Mouse (Mus musculus): ENCODE results near the gene Bbip1. TPM values are rescaled to one million over a fixed set of nuclear protein-coding genes. Genes with fewer than 3 reads are reported as not detected.
"Not testable (repeated sequence)": the region's sequence is repeated elsewhere in the genome, so short reads cannot be mapped to it uniquely, and the experiment has no call there.

Gene Bbip1
- polyA plus RNA-seq, 1 experiment from 2014 or later: 134 TPM

DNA sequence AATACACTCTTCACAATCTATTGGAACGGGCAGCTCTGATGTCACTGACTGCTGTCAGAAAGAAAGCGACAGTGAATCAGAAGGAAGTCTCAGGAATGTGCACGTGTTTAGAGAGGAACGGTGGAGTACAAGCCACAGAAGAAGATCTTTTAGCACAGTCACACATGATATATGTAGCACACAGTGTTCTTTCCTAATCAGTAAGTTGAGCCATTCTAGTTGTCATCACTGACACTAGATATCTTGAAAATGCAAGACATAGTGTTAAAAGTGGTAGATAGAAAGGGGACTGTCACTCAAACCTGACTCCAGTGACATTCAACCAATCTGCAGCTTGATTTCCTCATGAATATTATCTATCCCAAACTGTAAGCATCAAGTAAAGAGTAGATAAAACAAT lies 5.0 kb downstream of the Bbip1 start:
- no peak for ATAC-seq (ENCODE audit: low FRiP score, low TSS enrichment)
- Histone ChIP-seq H3K36me3 (ENCODE audit: control insufficient read depth, insufficient read depth, low read length) (peaks cover 13% of the 10 kb centered on the region; the same call in 1 of the 2 replicates), H3K9ac (replicated peaks; ENCODE audit: low read length) (no peak overlapping the region), H3K27ac (replicated peaks; ENCODE audit: low read depth, low read length) (no peak overlapping the region), H3K27me3 (ENCODE audit: control insufficient read depth, insufficient read depth, low read length) (no peaks in the 10 kb centered on the region), H3K4me3 (replicated peaks; ENCODE audit: low read depth, low read length) (no peak overlapping the region), H3K4me2 (ENCODE audit: low read length) (no peak overlapping the region), H3K4me1 (ENCODE audit: control insufficient read depth, insufficient read depth, low read length) (peaks cover 4% of the 10 kb centered on the region), H3K9me3 (ENCODE audit: control insufficient read depth, low read length) (no peaks in the 10 kb centered on the region)
- no peak for DNase-seq
- 91% methylated on average over 4 of the region's 4 CpGs for WGBS

DNA sequence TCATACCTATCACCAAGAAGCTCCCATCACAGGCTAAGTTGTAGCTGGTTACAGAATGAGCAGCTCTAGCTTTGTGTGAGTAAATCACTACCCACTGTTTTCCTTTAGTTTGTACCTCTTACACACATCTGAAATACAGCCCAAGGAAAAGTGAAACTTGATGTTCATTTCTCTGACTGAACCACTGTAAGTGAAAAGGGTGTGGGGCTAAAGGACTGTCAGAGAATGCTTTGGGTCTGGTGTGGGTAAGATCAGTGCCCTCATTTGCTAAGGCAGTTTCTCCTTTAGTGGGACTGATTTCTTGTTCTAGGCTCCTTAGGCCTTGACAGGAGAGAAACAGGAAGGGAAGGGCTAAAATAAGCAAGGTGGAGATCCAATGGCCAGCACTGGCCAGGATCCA lies 10.4 kb downstream of the Bbip1 start:
- Histone ChIP-seq H3K27ac (replicated peaks; ENCODE audit: low read depth, low read length) (no peak overlapping the region), H3K36me3 (ENCODE audit: control insufficient read depth, insufficient read depth, low read length) (peaks cover 50% of the 10 kb centered on the region), H3K9me3 (ENCODE audit: control insufficient read depth, low read length) (no peaks in the 10 kb centered on the region), H3K4me1 (ENCODE audit: control insufficient read depth, insufficient read depth, low read length) (no peaks in the 10 kb centered on the region), H3K27me3 (ENCODE audit: control insufficient read depth, insufficient read depth, low read length) (no peaks in the 10 kb centered on the region), H3K4me3 (replicated peaks; ENCODE audit: low read depth, low read length) (no peak overlapping the region), H3K9ac (replicated peaks; ENCODE audit: low read length) (no peak overlapping the region), H3K4me2 (ENCODE audit: low read length) (no peak overlapping the region)
- ATAC-seq (ENCODE audit: low FRiP score, low TSS enrichment) (no peak), DNase-seq (no peak)

DNA sequence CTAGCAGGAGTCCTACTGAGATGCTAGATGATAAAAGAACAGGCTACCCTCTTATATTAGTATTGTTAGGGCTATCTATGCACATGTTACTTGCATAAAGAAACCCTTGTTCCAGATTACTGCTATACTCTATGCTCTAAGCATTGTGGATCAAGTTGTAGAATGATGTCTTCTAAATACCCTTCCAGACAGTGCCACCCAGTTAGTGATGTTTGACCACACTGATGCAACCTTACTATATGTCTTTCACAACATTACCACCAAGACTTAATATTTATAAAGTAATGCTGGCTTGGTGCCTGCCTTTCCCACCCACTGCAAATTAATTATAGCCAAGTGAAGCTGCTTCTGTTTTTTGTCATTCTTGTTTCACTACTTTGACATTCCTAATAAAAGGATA lies 11.4 kb downstream of the Bbip1 start:
- no peak overlapping the region for H3K9ac ChIP-seq (replicated peaks; ENCODE audit: low read length)
- no peak for ATAC-seq (ENCODE audit: low FRiP score, low TSS enrichment)

DNA sequence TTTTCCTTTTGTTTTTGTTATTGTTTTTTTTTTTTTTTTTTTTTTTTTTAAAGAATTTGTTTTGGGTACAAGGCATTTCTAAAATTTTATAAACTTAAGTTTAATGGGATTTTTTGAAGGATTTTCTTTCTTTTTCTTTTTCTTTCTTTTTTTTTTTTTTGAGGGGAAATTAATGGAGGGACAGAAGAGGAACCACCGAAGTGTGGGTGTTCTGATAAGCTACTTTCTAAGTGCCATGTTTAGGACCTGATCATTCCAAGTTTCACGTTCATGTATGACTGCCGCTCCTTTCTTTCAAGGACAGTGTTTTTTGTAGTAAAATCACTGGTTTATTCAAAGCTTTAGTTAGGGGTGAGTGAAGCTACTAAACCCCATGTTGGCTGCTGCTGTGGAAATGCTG lies 15.2 kb downstream of the Bbip1 start:
- Histone ChIP-seq H3K36me3 (ENCODE audit: control insufficient read depth, insufficient read depth, low read length) (peaks cover 64% of the 10 kb centered on the region), H3K4me2 (ENCODE audit: low read length) (no peak overlapping the region), H3K27ac (replicated peaks; ENCODE audit: low read depth, low read length) (no peak overlapping the region), H3K4me1 (ENCODE audit: control insufficient read depth, insufficient read depth, low read length) (no peaks in the 10 kb centered on the region), H3K4me3 (replicated peaks; ENCODE audit: low read depth, low read length) (no peak overlapping the region), H3K27me3 (ENCODE audit: control insufficient read depth, insufficient read depth, low read length) (no peaks in the 10 kb centered on the region), H3K9ac (replicated peaks; ENCODE audit: low read length) (no peak overlapping the region), H3K9me3 (ENCODE audit: control insufficient read depth, low read length) (no peaks in the 10 kb centered on the region)
- no peak for ATAC-seq (ENCODE audit: low FRiP score, low TSS enrichment)
- 97% methylated on average over 3 of the region's 3 CpGs for WGBS
- no peak for DNase-seq

More for the DNA sequence above, 11.4 kb downstream of the Bbip1 start:
- Histone ChIP-seq H3K4me2 (ENCODE audit: low read length) (no peak overlapping the region), H3K9me3 (ENCODE audit: control insufficient read depth, low read length) (no peaks in the 10 kb centered on the region), H3K36me3 (ENCODE audit: control insufficient read depth, insufficient read depth, low read length) (peaks cover 53% of the 10 kb centered on the region), H3K27ac (replicated peaks; ENCODE audit: low read depth, low read length) (no peak overlapping the region), H3K4me3 (replicated peaks; ENCODE audit: low read depth, low read length) (no peak overlapping the region), H3K4me1 (ENCODE audit: control insufficient read depth, insufficient read depth, low read length) (no peaks in the 10 kb centered on the region), H3K27me3 (ENCODE audit: control insufficient read depth, insufficient read depth, low read length) (no peaks in the 10 kb centered on the region)
- no peak for DNase-seq

DNA sequence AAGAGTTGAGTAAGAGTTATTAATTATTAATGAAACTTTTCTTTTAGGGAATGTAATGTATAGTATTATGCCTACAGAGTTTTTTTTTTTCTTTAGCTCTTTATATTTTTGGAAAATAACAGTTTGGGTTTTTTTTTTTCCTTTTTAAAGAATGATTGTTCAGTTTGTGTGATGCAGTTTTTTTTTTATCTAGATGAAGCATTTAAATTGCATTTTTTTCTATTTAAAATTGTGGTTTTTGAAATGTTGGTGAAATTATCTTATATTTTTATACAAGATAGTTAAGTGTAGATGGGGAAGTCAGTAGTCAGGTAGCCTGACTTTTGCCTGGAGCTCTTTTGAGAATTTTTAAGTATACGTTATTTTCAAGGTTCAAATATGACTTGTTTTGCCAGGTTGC lies 17.7 kb downstream of the Bbip1 start:
- Histone ChIP-seq H3K27ac (replicated peaks; ENCODE audit: low read depth, low read length) (no peak overlapping the region), H3K36me3 (ENCODE audit: control insufficient read depth, insufficient read depth, low read length) (peaks cover 64% of the 10 kb centered on the region), H3K27me3 (ENCODE audit: control insufficient read depth, insufficient read depth, low read length) (no peaks in the 10 kb centered on the region), H3K9me3 (ENCODE audit: control insufficient read depth, low read length) (no peaks in the 10 kb centered on the region), H3K4me1 (ENCODE audit: control insufficient read depth, insufficient read depth, low read length) (no peaks in the 10 kb centered on the region), H3K4me3 (replicated peaks; ENCODE audit: low read depth, low read length) (no peak overlapping the region), H3K9ac (replicated peaks; ENCODE audit: low read length) (no peak overlapping the region), H3K4me2 (ENCODE audit: low read length) (no peak overlapping the region)
- ATAC-seq (ENCODE audit: low FRiP score, low TSS enrichment) (no peak), DNase-seq (no peak)
- 94% methylated on average over 1 of the region's 1 CpGs for WGBS

DNA sequence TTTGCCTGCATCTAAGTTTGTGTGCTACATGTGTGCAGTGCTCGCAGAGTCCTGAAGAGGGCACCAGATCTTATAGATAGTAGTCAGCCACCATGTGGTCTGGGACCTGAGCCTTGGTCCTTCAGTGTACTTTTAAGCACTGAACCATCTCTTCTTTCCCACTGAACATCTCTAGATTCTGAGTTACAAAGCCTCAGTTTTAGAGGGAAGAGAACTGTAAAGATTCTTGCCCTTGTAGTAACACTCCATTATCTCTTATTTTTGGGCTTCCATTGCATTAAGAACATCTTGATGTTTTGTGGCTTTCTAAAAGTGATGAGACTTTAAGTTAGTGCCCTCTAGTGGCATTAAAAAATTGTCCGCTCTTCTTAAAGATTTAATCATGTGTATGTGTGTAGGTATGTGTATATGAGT lies 19.1 kb downstream of the Bbip1 start:
- Histone ChIP-seq H3K36me3 (ENCODE audit: control insufficient read depth, insufficient read depth, low read length) (peaks cover 64% of the 10 kb centered on the region), H3K27me3 (ENCODE audit: control insufficient read depth, insufficient read depth, low read length) (no peaks in the 10 kb centered on the region), H3K27ac (replicated peaks; ENCODE audit: low read depth, low read length) (no peak overlapping the region), H3K4me1 (ENCODE audit: control insufficient read depth, insufficient read depth, low read length) (no peaks in the 10 kb centered on the region), H3K4me3 (replicated peaks; ENCODE audit: low read depth, low read length) (no peak overlapping the region), H3K9me3 (ENCODE audit: control insufficient read depth, low read length) (no peaks in the 10 kb centered on the region), H3K4me2 (ENCODE audit: low read length) (no peak overlapping the region), H3K9ac (replicated peaks; ENCODE audit: low read length) (no peak overlapping the region)
- WGBS: 88% methylated on average over 2 of the region's 2 CpGs
- ATAC-seq (ENCODE audit: low FRiP score, low TSS enrichment) (no peak), DNase-seq (peak; percentile 84)

DNA sequence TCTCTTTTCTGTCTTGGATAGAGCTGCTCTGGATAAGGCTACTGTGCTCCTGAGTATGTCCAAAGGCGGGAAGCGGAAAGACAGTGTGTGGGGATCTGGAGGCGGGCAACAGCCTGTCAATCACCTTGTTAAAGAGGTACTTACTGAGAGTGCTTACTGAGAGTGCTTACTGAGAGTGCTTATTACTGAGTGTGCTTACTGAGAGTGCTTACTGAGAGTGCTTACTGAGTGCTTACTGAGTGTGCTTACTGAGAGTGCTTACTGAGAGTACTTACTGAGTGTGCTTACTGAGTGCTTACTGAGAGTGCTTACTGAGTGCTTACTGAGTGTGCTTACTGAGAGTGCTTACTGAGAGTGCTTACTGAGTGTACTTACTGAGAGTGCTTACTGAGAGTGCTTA lies 22.4 kb downstream of the Bbip1 start:
- H3K36me3 ChIP-seq (ENCODE audit: control insufficient read depth, insufficient read depth, low read length): peaks cover 67% of the 10 kb centered on the region
- not testable (repeated sequence) for H3K4me3 ChIP-seq (replicated peaks; ENCODE audit: low read depth, low read length); H3K4me2 ChIP-seq (ENCODE audit: low read length); ATAC-seq (ENCODE audit: low FRiP score, low TSS enrichment); H3K27ac ChIP-seq (replicated peaks; ENCODE audit: low read depth, low read length); H3K27me3 ChIP-seq (ENCODE audit: control insufficient read depth, insufficient read depth, low read length); H3K4me1 ChIP-seq (ENCODE audit: control insufficient read depth, insufficient read depth, low read length); H3K9me3 ChIP-seq (ENCODE audit: control insufficient read depth, low read length); H3K9ac ChIP-seq (replicated peaks; ENCODE audit: low read length); DNase-seq
- 88% methylated on average over 3 of the region's 3 CpGs for WGBS

DNA sequence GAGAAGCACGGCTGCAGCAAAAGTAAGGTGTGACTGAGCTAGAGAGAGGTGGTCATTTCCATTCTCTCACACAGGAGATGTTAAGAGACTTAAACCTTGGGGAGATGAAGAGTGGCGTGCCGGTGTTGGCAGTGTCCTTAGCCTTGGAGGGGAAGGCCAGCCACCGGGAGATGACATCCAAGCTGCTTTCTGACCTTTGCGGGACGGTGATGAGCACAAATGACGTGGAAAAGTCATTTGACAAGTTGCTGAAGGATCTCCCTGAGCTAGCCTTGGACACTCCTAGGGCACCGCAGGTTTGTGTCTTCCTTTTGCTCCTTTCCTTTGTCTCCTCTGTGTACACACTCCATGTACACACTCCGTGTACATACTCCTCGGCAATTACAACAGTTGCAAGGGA lies 24.9 kb downstream of the Bbip1 start:
- Histone ChIP-seq H3K4me1 (ENCODE audit: control insufficient read depth, insufficient read depth, low read length) (no peaks in the 10 kb centered on the region), H3K4me3 (replicated peaks; ENCODE audit: low read depth, low read length) (no peak overlapping the region), H3K27ac (replicated peaks; ENCODE audit: low read depth, low read length) (no peak overlapping the region), H3K27me3 (ENCODE audit: control insufficient read depth, insufficient read depth, low read length) (no peaks in the 10 kb centered on the region), H3K4me2 (ENCODE audit: low read length) (no peak overlapping the region), H3K36me3 (ENCODE audit: control insufficient read depth, insufficient read depth, low read length) (peaks cover 81% of the 10 kb centered on the region), H3K9me3 (ENCODE audit: control insufficient read depth, low read length) (no peaks in the 10 kb centered on the region), H3K9ac (replicated peaks; ENCODE audit: low read length) (no peak overlapping the region)
- 93% methylated on average over 10 of the region's 10 CpGs for WGBS
- ATAC-seq (ENCODE audit: low FRiP score, low TSS enrichment) (no peak), DNase-seq (no peak)

DNA sequence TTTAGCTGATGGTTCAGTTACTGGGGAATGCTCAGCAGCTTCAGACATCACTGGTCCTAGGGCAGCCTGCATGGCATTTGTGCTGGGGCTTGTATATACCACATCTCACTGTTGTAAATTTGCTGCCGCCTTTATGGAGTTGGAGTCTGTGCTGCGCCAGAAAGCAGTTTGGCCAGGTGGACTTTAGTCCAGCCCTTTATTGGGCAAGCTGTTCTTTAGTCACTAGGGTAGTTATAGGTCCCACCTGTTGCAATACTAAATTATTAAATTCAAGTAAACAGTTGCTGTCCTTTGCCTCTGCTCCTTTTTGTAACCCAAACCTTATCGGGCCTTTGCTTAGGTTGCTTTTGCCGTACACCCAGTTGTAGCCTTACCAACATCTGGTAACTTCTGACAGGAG lies 29.5 kb downstream of the Bbip1 start:
- DNase-seq: no peak
- Histone ChIP-seq H3K27me3 (ENCODE audit: control insufficient read depth, insufficient read depth, low read length) (no peaks in the 10 kb centered on the region), H3K36me3 (ENCODE audit: control insufficient read depth, insufficient read depth, low read length) (peaks cover 81% of the 10 kb centered on the region), H3K27ac (replicated peaks; ENCODE audit: low read depth, low read length) (no peak overlapping the region), H3K9me3 (ENCODE audit: control insufficient read depth, low read length) (no peaks in the 10 kb centered on the region), H3K4me1 (ENCODE audit: control insufficient read depth, insufficient read depth, low read length) (no peaks in the 10 kb centered on the region), H3K4me3 (replicated peaks; ENCODE audit: low read depth, low read length) (no peak overlapping the region), H3K4me2 (ENCODE audit: low read length) (no peak overlapping the region), H3K9ac (replicated peaks; ENCODE audit: low read length) (no peak overlapping the region)
- no peak for ATAC-seq (ENCODE audit: low FRiP score, low TSS enrichment)
- WGBS: 95% methylated on average over 4 of the region's 4 CpGs
